Mouse (Mus musculus) embryonic fibroblast, embryonic 13.5 days (primary cell): ENCODE measurements at regions not wholly inside any gene's neighbourhood (a gene's known extent, or its start where the extent isn't known, plus 50 kb on each side); places are given as distances from the start of the nearest gene placed in this dataset.

Experiments
- CTCF ChIP-seq: IDR thresholded peaks from 2 replicates; pipeline ENCODE4 v1.5.1; 2011; ENCODE audit warnings: mild to moderate bottlenecking, control low read depth, low read length, moderate library complexity, borderline replicate concordance; ENCODE audit not compliant: insufficient read depth
- POLR2A ChIP-seq: IDR thresholded peaks from 2 replicates; pipeline ENCODE4 v1.6.1; 2011; ENCODE audit warnings: low read depth, mild to moderate bottlenecking, control low read depth, low read length, moderate library complexity

GRCm38 (mm10) chr17:85795820-85796219 lies 107.7 kb upstream of the Six2 start:
- no peak for TF ChIP-seq POLR2A
- TF ChIP-seq CTCF, result no peak
